Mouse (Mus musculus): ENCODE results near the gene Scfd2. TPM values are rescaled to one million over a fixed set of nuclear protein-coding genes. Genes with fewer than 3 reads are reported as not detected.

The Scfd2 gene
- polyA plus RNA-seq (2016; fragmentation: Nextera tagmentation; extraction: Ambion mirVana), result 14.9 and 17.2 TPM in 2 replicates

DNA sequence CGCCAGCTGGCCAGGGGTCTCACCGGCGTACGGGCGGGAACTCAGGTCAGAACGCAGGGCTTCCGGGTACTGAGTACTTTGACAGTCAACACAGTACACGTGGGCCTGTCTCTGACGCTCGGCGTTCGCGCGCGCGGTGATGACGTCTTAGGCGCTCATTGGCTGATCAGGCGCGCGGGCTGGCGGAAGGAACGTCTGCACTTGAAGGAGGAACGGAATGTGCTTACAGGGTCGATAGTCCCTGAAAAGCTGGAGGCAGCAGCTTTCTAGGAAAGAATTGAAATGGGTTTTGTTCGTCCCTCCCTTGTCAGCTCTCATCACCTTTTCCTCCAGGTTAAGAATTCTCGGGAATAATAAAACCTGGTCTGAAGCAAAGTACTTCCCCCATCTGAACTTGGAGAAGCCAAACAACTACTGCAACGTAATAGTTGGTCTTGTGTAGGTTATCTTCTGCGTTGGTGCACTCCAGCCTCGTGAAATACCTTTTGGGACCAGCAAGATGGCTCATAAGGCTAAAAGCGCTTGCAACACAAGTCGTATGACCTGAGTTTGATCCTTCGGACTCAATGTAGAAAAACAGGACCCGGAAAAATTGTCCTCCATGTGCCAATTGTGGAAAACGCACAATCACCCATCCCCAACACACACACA, at the start of gene Scfd2:
TSS of gene Scfd2 (minus strand) at position 130 of the 651 bp plus-strand sequence.
- WGBS, result 7% methylated on average over 35 of the region's 35 CpGs
- Histone ChIP-seq H3K36me3 (replicated peaks) (no peaks in the 10 kb centered on the region), H3K27ac (replicated peaks) (peak within 1 kb of the TSS; percentile 79), H3K9me3 (no peaks in the 10 kb centered on the region), H3K27me3 (replicated peaks; ENCODE audit: low read depth, poor library complexity, severe bottlenecking) (no peaks in the 10 kb centered on the region), H3K4me1 (peaks cover 33% of the 10 kb centered on the region), H3K4me3 (peak within 1 kb of the TSS; percentile 92)
- peak; percentile 98 for DNase-seq (ENCODE audit: low spot score)

- Histone ChIP-seq H3K36me3 (replicated peaks) (peaks cover 72% of the 10 kb centered on the region), H3K4me1 (no peaks in the 10 kb centered on the region), H3K9me3 (no peaks in the 10 kb centered on the region), H3K27me3 (replicated peaks; ENCODE audit: low read depth, poor library complexity, severe bottlenecking) (no peaks in the 10 kb centered on the region), H3K27ac (replicated peaks) (no peak overlapping the region), H3K4me3 (no peak overlapping the region)
- WGBS, result 91% methylated on average over 6 of the region's 6 CpGs
- no peak for DNase-seq (ENCODE audit: low spot score)
Observed at GRCm38 (mm10) chr5:74571767-74572166, 40.2 kb upstream of the Scfd2 start.

- Histone ChIP-seq H3K36me3 (replicated peaks) (peaks cover 93% of the 10 kb centered on the region), H3K27me3 (replicated peaks; ENCODE audit: low read depth, poor library complexity, severe bottlenecking) (no peaks in the 10 kb centered on the region), H3K27ac (replicated peaks) (no peak overlapping the region), H3K9me3 (no peaks in the 10 kb centered on the region), H3K4me1 (no peaks in the 10 kb centered on the region), H3K4me3 (no peak overlapping the region)
- 90% methylated on average over 1 of the region's 1 CpGs for WGBS
- DNase-seq (ENCODE audit: low spot score), result no peak
Observed at GRCm38 (mm10) chr5:74561151-74561550, 29.6 kb upstream of the Scfd2 start.

DNA sequence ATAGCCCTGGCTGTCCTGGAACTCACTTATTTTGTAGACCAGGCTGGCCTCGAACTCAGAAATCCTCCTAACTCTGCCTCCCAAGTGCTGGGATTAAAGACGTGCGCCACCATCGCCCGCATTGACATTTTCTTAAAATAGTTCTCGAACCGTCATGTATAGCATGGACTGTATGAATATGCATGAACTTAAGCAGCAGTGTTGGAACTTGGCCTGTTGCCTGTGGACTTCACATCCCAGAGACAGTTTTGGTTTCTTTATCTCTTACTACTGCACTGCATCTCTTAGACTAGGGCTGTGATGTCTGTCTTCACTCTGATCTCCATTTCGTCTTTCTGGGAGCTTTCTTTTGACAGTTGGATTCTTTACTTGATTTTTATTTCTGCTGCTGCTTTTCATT, 18.0 kb upstream of the Scfd2 start:
- Histone ChIP-seq H3K4me1 (no peaks in the 10 kb centered on the region), H3K9me3 (no peaks in the 10 kb centered on the region), H3K4me3 (no peak overlapping the region), H3K27ac (replicated peaks) (no peak overlapping the region), H3K36me3 (replicated peaks) (peaks cover 91% of the 10 kb centered on the region), H3K27me3 (replicated peaks; ENCODE audit: low read depth, poor library complexity, severe bottlenecking) (no peaks in the 10 kb centered on the region)
- DNase-seq (ENCODE audit: low spot score), result no peak
- 91% methylated on average over 8 of the region's 8 CpGs for WGBS

DNA sequence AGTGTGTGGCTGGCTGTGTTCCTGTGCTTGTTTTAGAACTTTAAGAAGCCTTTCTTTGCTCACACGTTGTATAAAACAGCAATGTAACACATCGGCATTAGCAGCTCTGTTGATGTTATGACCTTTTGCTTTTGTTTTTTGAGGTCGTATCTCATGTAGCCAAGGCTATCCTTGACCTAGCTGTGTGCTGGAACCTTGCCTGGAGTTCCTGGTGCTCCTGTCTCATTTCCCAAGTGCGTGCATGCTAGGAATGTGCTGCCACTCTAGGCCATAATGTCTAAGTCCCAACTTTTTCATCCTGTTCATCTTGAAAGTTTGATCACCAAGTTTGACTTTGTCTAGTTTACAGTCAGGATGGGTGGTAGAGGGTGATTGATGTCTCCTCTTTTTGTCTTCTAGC, 14.0 kb upstream of the Scfd2 start:
- Histone ChIP-seq H3K4me3 (no peak overlapping the region), H3K27me3 (replicated peaks; ENCODE audit: low read depth, poor library complexity, severe bottlenecking) (no peaks in the 10 kb centered on the region), H3K36me3 (replicated peaks) (peaks cover 94% of the 10 kb centered on the region), H3K4me1 (no peaks in the 10 kb centered on the region), H3K27ac (replicated peaks) (no peak overlapping the region), H3K9me3 (no peaks in the 10 kb centered on the region)
- no peak for DNase-seq (ENCODE audit: low spot score)
- WGBS, result 94% methylated on average over 4 of the region's 4 CpGs

GRCm38 (mm10) chr5:74536180-74536947, 4.8 kb upstream of the Scfd2 start:
- H3K4me3 ChIP-seq, result peak overlapping the region; percentile 87
- peak overlapping the region; percentile 98 for H3K27ac ChIP-seq (replicated peaks)
- no peak for DNase-seq (ENCODE audit: low spot score)
- 54% methylated on average over 12 of the region's 12 CpGs for WGBS
- H3K27me3 ChIP-seq (replicated peaks; ENCODE audit: low read depth, poor library complexity, severe bottlenecking), result no peaks in the 10 kb centered on the region
- peaks cover 33% of the 10 kb centered on the region for H3K36me3 ChIP-seq (replicated peaks)
- H3K9me3 ChIP-seq, result no peaks in the 10 kb centered on the region
- H3K4me1 ChIP-seq, result peaks cover 25% of the 10 kb centered on the region

- Histone ChIP-seq H3K27ac (replicated peaks) (peak within 1 kb of the TSS; percentile 98), H3K27me3 (replicated peaks; ENCODE audit: low read depth, poor library complexity, severe bottlenecking) (no peaks in the 10 kb centered on the region), H3K9me3 (no peaks in the 10 kb centered on the region), H3K4me3 (peak within 1 kb of the TSS; percentile 87), H3K4me1 (peaks cover 34% of the 10 kb centered on the region), H3K36me3 (replicated peaks) (peaks cover 26% of the 10 kb centered on the region)
- under 1% methylated on average over 73 of the region's 73 CpGs for WGBS
- peak; percentile 98 for DNase-seq (ENCODE audit: low spot score)
Observed at GRCm38 (mm10) chr5:74535240-74536021, 3.9 kb upstream of the Scfd2 start, which contains the start of gene Fip1l1. Gene Fip1l1, plus strand, starts transcription at chr5:74535449.

DNA sequence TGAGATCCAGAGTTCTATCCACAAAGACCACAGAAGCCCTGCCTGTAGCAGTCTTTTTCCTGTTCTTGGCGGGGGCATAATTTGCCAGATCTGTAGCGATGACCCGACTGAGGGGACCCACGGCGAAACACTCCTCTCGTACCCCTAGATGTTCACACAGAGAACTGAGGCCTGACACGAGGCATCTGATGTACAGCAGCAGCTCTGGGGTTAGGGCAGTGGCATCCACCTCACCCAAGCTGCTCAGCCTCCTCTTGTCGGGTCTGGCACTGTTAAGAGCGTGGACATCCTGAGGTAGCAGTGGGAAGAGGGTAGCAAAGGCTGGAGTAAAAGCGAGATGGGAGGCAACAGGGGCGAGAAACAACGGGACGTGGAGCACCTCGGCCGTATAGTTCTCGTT, 774 bp downstream of the Scfd2 start:
- Histone ChIP-seq H3K36me3 (replicated peaks) (no peaks in the 10 kb centered on the region), H3K9me3 (no peaks in the 10 kb centered on the region), H3K27ac (replicated peaks) (peak overlapping the region; percentile 79; the same call in 1 of the 2 replicates), H3K4me3 (peak overlapping the region; percentile 92), H3K4me1 (peaks cover 27% of the 10 kb centered on the region), H3K27me3 (replicated peaks; ENCODE audit: low read depth, poor library complexity, severe bottlenecking) (no peaks in the 10 kb centered on the region)
- no peak for DNase-seq (ENCODE audit: low spot score)
- 23% methylated on average over 16 of the region's 16 CpGs for WGBS

DNA sequence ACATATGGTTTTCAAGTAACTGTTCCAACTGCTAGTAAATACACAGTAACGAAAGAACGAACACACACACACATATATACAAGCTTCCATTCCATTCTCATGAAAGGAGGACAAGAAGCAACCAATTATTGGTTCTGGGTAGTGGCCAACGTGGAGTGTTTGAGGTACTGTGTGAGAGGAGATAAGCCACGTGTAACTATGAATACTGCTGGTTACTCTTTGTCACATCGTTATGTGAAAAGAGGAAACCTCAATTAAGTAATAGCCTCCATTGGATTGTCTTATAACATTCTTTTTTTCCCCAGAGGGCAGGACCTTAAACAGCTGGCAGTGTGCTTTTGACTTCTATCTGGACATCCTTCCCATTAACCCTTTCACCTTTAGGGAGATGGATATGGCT, 4.5 kb downstream of the Scfd2 start:
- Histone ChIP-seq H3K4me3 (no peak overlapping the region), H3K27me3 (replicated peaks; ENCODE audit: low read depth, poor library complexity, severe bottlenecking) (no peaks in the 10 kb centered on the region), H3K9me3 (no peaks in the 10 kb centered on the region), H3K36me3 (replicated peaks) (no peaks in the 10 kb centered on the region), H3K4me1 (peaks cover 18% of the 10 kb centered on the region), H3K27ac (replicated peaks) (no peak overlapping the region)
- DNase-seq (ENCODE audit: low spot score), result no peak
- WGBS, result 80% methylated on average over 5 of the region's 5 CpGs

DNA sequence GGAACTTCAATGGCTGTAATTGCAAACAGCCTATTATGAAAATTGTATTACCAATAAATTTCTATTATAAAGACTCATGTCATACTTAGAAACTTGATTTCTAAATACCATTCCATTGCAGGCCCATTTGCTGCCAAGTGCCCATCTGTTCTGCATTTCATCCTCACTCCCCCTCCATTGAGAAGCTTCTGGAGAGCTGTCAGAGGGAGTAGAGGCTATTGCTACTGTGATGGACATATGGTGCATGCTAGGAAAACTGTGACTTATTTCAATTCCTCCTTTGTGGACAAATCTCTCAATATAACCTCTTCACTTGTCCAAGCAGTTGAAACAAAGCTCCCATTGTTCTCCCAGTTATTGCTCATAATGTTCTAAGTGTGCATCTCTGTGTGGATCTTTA, 19.9 kb downstream of the Scfd2 start:
- no peaks in the 10 kb centered on the region for H3K9me3 ChIP-seq
- no peak overlapping the region for H3K27ac ChIP-seq (replicated peaks)
- no peak for DNase-seq (ENCODE audit: low spot score)
- H3K4me1 ChIP-seq, result no peaks in the 10 kb centered on the region
- no peaks in the 10 kb centered on the region for H3K27me3 ChIP-seq (replicated peaks; ENCODE audit: low read depth, poor library complexity, severe bottlenecking)
- peaks cover 5% of the 10 kb centered on the region for H3K36me3 ChIP-seq (replicated peaks)
- H3K4me3 ChIP-seq, result no peak overlapping the region

DNA sequence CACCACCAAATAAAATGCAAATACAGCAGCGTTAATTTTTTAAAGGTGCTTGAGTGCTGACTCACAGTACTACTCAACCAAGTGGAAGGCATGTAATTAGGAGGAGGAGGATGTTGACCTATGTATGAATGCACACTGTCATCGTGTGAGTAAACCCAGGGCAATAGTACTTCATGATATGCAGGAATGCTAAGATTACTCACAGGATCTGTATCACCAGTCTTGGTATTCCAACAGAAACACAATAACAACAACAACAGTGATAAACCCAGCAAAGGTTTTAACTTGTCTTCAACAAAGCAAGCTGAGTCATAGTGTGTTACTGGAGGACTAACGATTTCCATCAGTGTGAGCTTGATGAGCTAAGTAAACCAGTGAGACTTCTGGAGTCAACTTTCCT, 38.9 kb downstream of the Scfd2 start:
- 87% methylated on average over 3 of the region's 3 CpGs for WGBS

GRCm38 (mm10) chr5:74484646-74485045, 46.9 kb downstream of the Scfd2 start:
- no peak for DNase-seq (ENCODE audit: low spot score)
- no peaks in the 10 kb centered on the region for H3K9me3 ChIP-seq
- no peak overlapping the region for H3K27ac ChIP-seq (replicated peaks)
- H3K36me3 ChIP-seq (replicated peaks), result no peaks in the 10 kb centered on the region
- no peaks in the 10 kb centered on the region for H3K27me3 ChIP-seq (replicated peaks; ENCODE audit: low read depth, poor library complexity, severe bottlenecking)
- no peak overlapping the region for H3K4me3 ChIP-seq
- peaks cover 13% of the 10 kb centered on the region for H3K4me1 ChIP-seq
- 95% methylated on average over 4 of the region's 4 CpGs for WGBS

More for the DNA sequence above, 38.9 kb downstream of the Scfd2 start:
- Histone ChIP-seq H3K9me3 (no peaks in the 10 kb centered on the region), H3K36me3 (replicated peaks) (no peaks in the 10 kb centered on the region), H3K27me3 (replicated peaks; ENCODE audit: low read depth, poor library complexity, severe bottlenecking) (no peaks in the 10 kb centered on the region), H3K27ac (replicated peaks) (no peak overlapping the region), H3K4me1 (no peaks in the 10 kb centered on the region), H3K4me3 (no peak overlapping the region)
- DNase-seq (ENCODE audit: low spot score), result no peak

Measured in embryonic facial prominence, embryonic 10.5 days (tissue).